Mouse (Mus musculus) hindbrain, postnatal 0 days (tissue): ENCODE results near the gene Lmntd1. TPM values are rescaled to one million over a fixed set of nuclear protein-coding genes. Genes with fewer than 3 reads are reported as not detected.

Experiments
- ATAC-seq: fragments of 200-750 bp; cut with Nextera tagmentation; 2 replicates; pipeline ENCODE4 v1.8.0; 2017; ENCODE audit warnings: mild to moderate bottlenecking, moderate TSS enrichment, moderate library complexity
- DNase-seq: peaks from one replicate; pipeline ENCODE4 v3.0.0-alpha.2; 2015; ENCODE audit warnings: low spot score
- H3K27ac ChIP-seq: fragments of 300-500 bp; sonication (generic); 2 replicates; pipeline ENCODE4 v1.5.1; 2014; ENCODE audit warnings: mild to moderate bottlenecking
- H3K27me3 ChIP-seq: fragments of 300-500 bp; sonication (generic); 2 replicates; pipeline ENCODE4 v1.6.1; 2014; ENCODE audit warnings: low read length, mixed read lengths; ENCODE audit not compliant: insufficient read depth
- H3K36me3 ChIP-seq: fragments of 300-500 bp; sonication (generic); 2 replicates; pipeline ENCODE4 v1.6.1; 2014; ENCODE audit warnings: low read length, mixed read lengths; ENCODE audit not compliant: insufficient read depth
- H3K4me1 ChIP-seq: fragments of 300-500 bp; sonication (generic); 2 replicates; pipeline ENCODE4 v1.6.1; 2014; ENCODE audit warnings: antibody characterized with exemption, low read length, mixed read lengths; ENCODE audit not compliant: insufficient read depth
- H3K4me2 ChIP-seq: fragments of 300-500 bp; sonication (generic); 2 replicates; pipeline ENCODE4 v1.6.1; 2014; ENCODE audit warnings: low read depth, mild to moderate bottlenecking, low read length, moderate library complexity, mixed read lengths
- H3K4me3 ChIP-seq: fragments of 300-500 bp; sonication (generic); 2 replicates; pipeline ENCODE4 v1.5.1; 2014; ENCODE audit warnings: low read length
- H3K9ac ChIP-seq: fragments of 300-500 bp; sonication (generic); replicated peaks from 2 replicates; pipeline ENCODE4 v1.6.1; 2014; ENCODE audit warnings: mild to moderate bottlenecking, low read length, moderate library complexity, mixed read lengths
- H3K9me3 ChIP-seq: fragments of 300-500 bp; sonication (generic); 2 replicates; pipeline ENCODE4 v1.6.1; 2016; ENCODE audit warnings: low read length, mixed read lengths
- CTCF ChIP-seq: IDR thresholded peaks from 2 replicates; pipeline ENCODE4 v1.5.1; 2016; ENCODE audit warnings: antibody characterized with exemption, control low read depth, low read depth
- WGBS: fragments of 180-500 bp; shearing (Covaris S2); extraction: QIAGEN DNeasy Blood & Tissue Kit; methylation state at CpG from one replicate; pipeline ENCODE4 v1.1.7; 2014; 5-methylcytosine and 5-hydroxymethylcytosine counted together
- polyA plus RNA-seq: library from polyadenylated mRNA; unstranded; fragments of >200 nt; fragmentation: Nextera tagmentation; extraction: Ambion mirVana; gene quantifications from 2 replicates; pipeline ENCODE4 v1.2.1, GENCODE M21; 2015
- total RNA-seq: library from RNA; depleted of rRNA; stranded (reverse); fragments of >200 nt; gene quantifications from 2 replicates; pipeline ENCODE4 v1.2.3, GENCODE M21; 2014

Gene Lmntd1
- total and polyA plus RNA-seq, 2 experiments from 2014 or later: 1.5 to 2.3 TPM

GRCm38 (mm10) chr6:145397881-145398280 lies 216.2 kb downstream of the Lmntd1 start:
- Histone ChIP-seq H3K9me3 (no peaks in the 10 kb centered on the region), H3K27ac (no peak overlapping the region), H3K4me1 (no peaks in the 10 kb centered on the region), H3K27me3 (no peaks in the 10 kb centered on the region), H3K4me3 (no peak overlapping the region), H3K36me3 (no peaks in the 10 kb centered on the region), H3K9ac (no peak overlapping the region), H3K4me2 (no peak overlapping the region)
- no peak for ATAC-seq
- no peak for TF ChIP-seq CTCF
- no peak for DNase-seq
- 93% methylated on average over 4 of the region's 4 CpGs for WGBS

- Histone ChIP-seq H3K9ac (no peak overlapping the region), H3K36me3 (no peaks in the 10 kb centered on the region), H3K4me3 (no peak overlapping the region), H3K4me1 (no peaks in the 10 kb centered on the region), H3K27me3 (no peaks in the 10 kb centered on the region), H3K4me2 (no peak overlapping the region), H3K9me3 (no peaks in the 10 kb centered on the region), H3K27ac (no peak overlapping the region)
- 90% methylated on average over 2 of the region's 2 CpGs for WGBS
- DNase-seq (no peak), ATAC-seq (no peak)
- peak; percentile 54 for TF ChIP-seq CTCF
These were observed 217.6 kb downstream of the Lmntd1 start for GRCm38 (mm10) chr6:145396534-145396933.

- H3K27ac ChIP-seq: no peak overlapping the region
- H3K36me3 ChIP-seq: no peaks in the 10 kb centered on the region
- no peak for DNase-seq
- H3K4me2 ChIP-seq: no peak overlapping the region
- WGBS: 67% methylated on average over 2 of the region's 2 CpGs
- no peaks in the 10 kb centered on the region for H3K27me3 ChIP-seq
- no peak overlapping the region for H3K4me3 ChIP-seq
- TF ChIP-seq CTCF: no peak
- H3K9ac ChIP-seq: no peak overlapping the region
- ATAC-seq: no peak
- no peaks in the 10 kb centered on the region for H3K4me1 ChIP-seq
- H3K9me3 ChIP-seq: no peaks in the 10 kb centered on the region
These were observed 223.7 kb downstream of the Lmntd1 start for GRCm38 (mm10) chr6:145390421-145390820.

GRCm38 (mm10) chr6:145389904-145390303 lies 224.2 kb downstream of the Lmntd1 start:
- H3K9ac ChIP-seq: no peak overlapping the region
- H3K4me1 ChIP-seq: no peaks in the 10 kb centered on the region
- ATAC-seq (0 out of 2 replicates have a peak, but pooled peaks have one; percentile 24), DNase-seq (no peak)
- no peaks in the 10 kb centered on the region for H3K36me3 ChIP-seq
- 53% methylated on average over 7 of the region's 7 CpGs for WGBS
- no peak overlapping the region for H3K27ac ChIP-seq
- H3K9me3 ChIP-seq: no peaks in the 10 kb centered on the region
- TF ChIP-seq CTCF: no peak
- no peak overlapping the region for H3K4me3 ChIP-seq
- no peaks in the 10 kb centered on the region for H3K27me3 ChIP-seq
- no peak overlapping the region for H3K4me2 ChIP-seq

- peak; percentile 70 for DNase-seq
- Histone ChIP-seq H3K36me3 (no peaks in the 10 kb centered on the region), H3K27ac (no peak overlapping the region), H3K4me3 (no peak overlapping the region), H3K27me3 (no peaks in the 10 kb centered on the region), H3K4me2 (no peak overlapping the region), H3K9me3 (no peaks in the 10 kb centered on the region), H3K9ac (no peak overlapping the region), H3K4me1 (no peaks in the 10 kb centered on the region)
- no peak for TF ChIP-seq CTCF
- WGBS: 65% methylated on average over 6 of the region's 6 CpGs
- 0 out of 2 replicates have a peak, but pooled peaks have one; percentile 58 for ATAC-seq
These were observed 226.7 kb downstream of the Lmntd1 start for GRCm38 (mm10) chr6:145387378-145387777.

GRCm38 (mm10) chr6:145382586-145383380 lies 231.3 kb downstream of the Lmntd1 start:
- no peak overlapping the region for H3K9ac ChIP-seq
- no peak for TF ChIP-seq CTCF
- H3K4me3 ChIP-seq: no peak overlapping the region
- 52% methylated on average over 12 of the region's 12 CpGs for WGBS
- H3K27me3 ChIP-seq: no peaks in the 10 kb centered on the region
- no peak overlapping the region for H3K4me2 ChIP-seq
- H3K4me1 ChIP-seq: no peaks in the 10 kb centered on the region
- H3K9me3 ChIP-seq: no peaks in the 10 kb centered on the region
- ATAC-seq (0 out of 2 replicates have a peak, but pooled peaks have one; percentile 55), DNase-seq (peak; percentile 53)
- H3K36me3 ChIP-seq: no peaks in the 10 kb centered on the region
- no peak overlapping the region for H3K27ac ChIP-seq

GRCm38 (mm10) chr6:145380961-145381360 lies 233.2 kb downstream of the Lmntd1 start:
- H3K36me3 ChIP-seq: no peaks in the 10 kb centered on the region
- no peak for TF ChIP-seq CTCF
- no peak overlapping the region for H3K4me2 ChIP-seq
- H3K9me3 ChIP-seq: no peaks in the 10 kb centered on the region
- no peaks in the 10 kb centered on the region for H3K27me3 ChIP-seq
- no peak for ATAC-seq
- H3K27ac ChIP-seq: no peak overlapping the region
- no peak overlapping the region for H3K4me3 ChIP-seq
- 66% methylated on average over 8 of the region's 8 CpGs for WGBS
- no peaks in the 10 kb centered on the region for H3K4me1 ChIP-seq
- no peak overlapping the region for H3K9ac ChIP-seq
- no peak for DNase-seq
